Mouse (Mus musculus) intestine, embryonic 16.5 days (tissue): ENCODE data around the gene Stk19. TPM values are rescaled to one million over a fixed set of nuclear protein-coding genes. Genes with fewer than 3 reads are reported as not detected.

Experiments
- ATAC-seq: fragments of 200-750 bp; cut with Nextera tagmentation; 2 replicates; pipeline ENCODE4 v1.8.0; 2017; ENCODE audit warnings: moderate TSS enrichment, moderate library complexity
- H3K27ac ChIP-seq: fragments of 300-500 bp; sonication (generic); 2 replicates; pipeline ENCODE4 v1.5.1; 2014; ENCODE audit warnings: mild to moderate bottlenecking, low read length
- H3K27me3 ChIP-seq: fragments of 300-500 bp; sonication (generic); replicated peaks from 2 replicates; pipeline ENCODE4 v1.6.1; 2014; ENCODE audit warnings: low read length, control low read depth, mixed read lengths; ENCODE audit not compliant: control insufficient read depth, insufficient read depth
- H3K36me3 ChIP-seq: fragments of 300-500 bp; sonication (generic); 2 replicates; pipeline ENCODE4 v1.6.1; 2014; ENCODE audit warnings: low read length, control low read depth; ENCODE audit not compliant: control insufficient read depth, insufficient read depth
- H3K4me1 ChIP-seq: fragments of 300-500 bp; sonication (generic); 2 replicates; pipeline ENCODE4 v1.6.1; 2014; ENCODE audit warnings: low read length, control low read depth, mixed read lengths; ENCODE audit not compliant: control insufficient read depth, insufficient read depth
- H3K4me2 ChIP-seq: fragments of 300-500 bp; sonication (generic); 2 replicates; pipeline ENCODE4 v1.6.1; 2014; ENCODE audit warnings: low read depth, low read length, control low read depth
- H3K4me3 ChIP-seq: fragments of 300-500 bp; sonication (generic); 2 replicates; pipeline ENCODE4 v1.5.1; 2014; ENCODE audit warnings: mild to moderate bottlenecking, low read length
- H3K9ac ChIP-seq: fragments of 300-500 bp; sonication (generic); 2 replicates; pipeline ENCODE4 v1.6.1; 2014; ENCODE audit warnings: low read depth, low read length
- H3K9me3 ChIP-seq: fragments of 300-500 bp; sonication (generic); 2 replicates; pipeline ENCODE4 v1.6.1; 2016; ENCODE audit warnings: low read length, control low read depth; ENCODE audit not compliant: control insufficient read depth
- WGBS: fragments of 180-500 bp; shearing (Covaris S2); extraction: QIAGEN DNeasy Blood & Tissue Kit; methylation state at CpG from one replicate; pipeline ENCODE4 v1.1.7; 2014; 5-methylcytosine and 5-hydroxymethylcytosine counted together
- polyA plus RNA-seq: library from polyadenylated mRNA; unstranded; fragments of >200 nt; fragmentation: Nextera tagmentation; extraction: Ambion mirVana; gene quantifications from 2 replicates; pipeline ENCODE4 v1.2.1, GENCODE M21; 2015

Gene Stk19
- polyA plus RNA-seq, 1 experiment from 2014 or later = 26.5 TPM

- under 1% methylated on average over 64 of the region's 65 CpGs for WGBS
- Histone ChIP-seq H3K4me1 (peaks cover 19% of the 10 kb centered on the region), H3K9ac (peak within 1 kb of the TSS; percentile 84), H3K36me3 (peaks cover 13% of the 10 kb centered on the region), H3K4me3 (peak within 1 kb of the TSS; percentile 76), H3K9me3 (no peaks in the 10 kb centered on the region), H3K4me2 (peak within 1 kb of the TSS; percentile 88), H3K27ac (peak within 1 kb of the TSS; percentile 72), H3K27me3 (no peaks in the 10 kb centered on the region)
- ATAC-seq = peak; percentile 98
Measured at GRCm38 (mm10) chr17:34849722-34850516, 13.2 kb upstream of the Stk19 start, which contains the start of the genes Skiv2l and Nelfe. Gene Skiv2l, minus strand, starts transcription at chr17:34850210. Gene Nelfe, plus strand, starts transcription at chr17:34850391.

DNA sequence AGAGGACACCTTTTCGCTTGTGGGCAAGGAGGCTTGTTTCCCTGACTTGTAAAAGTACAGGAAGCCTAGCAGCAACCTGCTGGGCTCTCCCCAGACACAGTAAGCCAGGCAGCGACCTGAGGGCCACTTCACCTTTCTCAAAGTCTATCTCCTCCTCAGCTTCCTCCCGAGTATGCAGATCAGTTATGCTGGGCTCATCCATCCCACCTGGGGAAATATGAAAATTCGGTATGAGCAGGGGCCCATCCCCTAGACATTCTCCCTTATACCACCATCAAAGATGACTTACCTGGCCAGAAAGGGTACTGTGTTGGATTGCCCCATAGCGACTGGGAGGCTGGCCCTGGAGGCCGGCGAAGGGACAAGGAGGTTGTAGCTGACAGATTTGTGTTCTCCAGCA is 10.9 kb upstream of the Stk19 start:
- H3K4me1 ChIP-seq = peaks cover 19% of the 10 kb centered on the region
- no peak overlapping the region for H3K4me3 ChIP-seq
- H3K9ac ChIP-seq = no peak overlapping the region
- no peaks in the 10 kb centered on the region for H3K9me3 ChIP-seq
- no peak for ATAC-seq
- 93% methylated on average over 7 of the region's 7 CpGs for WGBS
- peaks cover 13% of the 10 kb centered on the region; the same call in 1 of the 2 replicates for H3K36me3 ChIP-seq
- no peak overlapping the region for H3K27ac ChIP-seq
- no peak overlapping the region for H3K4me2 ChIP-seq
- no peaks in the 10 kb centered on the region for H3K27me3 ChIP-seq

GRCm38 (mm10) chr17:34847192-34847591 is 10.4 kb upstream of the Stk19 start:
- Histone ChIP-seq H3K9ac (no peak overlapping the region), H3K4me3 (no peak overlapping the region), H3K36me3 (peaks cover 15% of the 10 kb centered on the region; the same call in 1 of the 2 replicates), H3K27me3 (no peaks in the 10 kb centered on the region), H3K9me3 (no peaks in the 10 kb centered on the region), H3K4me1 (peaks cover 19% of the 10 kb centered on the region), H3K27ac (no peak overlapping the region), H3K4me2 (no peak overlapping the region)
- ATAC-seq = no peak
- 86% methylated on average over 6 of the region's 6 CpGs for WGBS

GRCm38 (mm10) chr17:34844884-34845283 is 8.1 kb upstream of the Stk19 start:
- Histone ChIP-seq H3K27me3 (no peaks in the 10 kb centered on the region), H3K4me1 (peaks cover 6% of the 10 kb centered on the region), H3K27ac (no peak overlapping the region), H3K9ac (no peak overlapping the region), H3K4me3 (no peak overlapping the region), H3K36me3 (peaks cover 24% of the 10 kb centered on the region), H3K4me2 (no peak overlapping the region), H3K9me3 (no peaks in the 10 kb centered on the region)
- 90% methylated on average over 13 of the region's 13 CpGs for WGBS
- no peak for ATAC-seq

- H3K4me2 ChIP-seq = no peak overlapping the region
- no peak overlapping the region for H3K9ac ChIP-seq
- peaks cover 29% of the 10 kb centered on the region for H3K36me3 ChIP-seq
- H3K4me3 ChIP-seq = no peak overlapping the region
- no peaks in the 10 kb centered on the region for H3K27me3 ChIP-seq
- H3K4me1 ChIP-seq = peaks cover 11% of the 10 kb centered on the region
- no peaks in the 10 kb centered on the region for H3K9me3 ChIP-seq
- no peak for ATAC-seq
- no peak overlapping the region for H3K27ac ChIP-seq
- WGBS = 84% methylated on average over 6 of the region's 6 CpGs
Measured at GRCm38 (mm10) chr17:34840736-34841307, 4.1 kb upstream of the Stk19 start.

- Histone ChIP-seq H3K4me3 (no peak overlapping the region), H3K9me3 (no peaks in the 10 kb centered on the region), H3K27me3 (no peaks in the 10 kb centered on the region), H3K36me3 (peaks cover 20% of the 10 kb centered on the region; the same call in 1 of the 2 replicates), H3K4me1 (peaks cover 13% of the 10 kb centered on the region), H3K9ac (no peak overlapping the region), H3K4me2 (no peak overlapping the region), H3K27ac (no peak overlapping the region)
- ATAC-seq = no peak
- 85% methylated on average over 7 of the region's 7 CpGs for WGBS
Measured at GRCm38 (mm10) chr17:34838785-34839184, 2.0 kb upstream of the Stk19 start.

DNA sequence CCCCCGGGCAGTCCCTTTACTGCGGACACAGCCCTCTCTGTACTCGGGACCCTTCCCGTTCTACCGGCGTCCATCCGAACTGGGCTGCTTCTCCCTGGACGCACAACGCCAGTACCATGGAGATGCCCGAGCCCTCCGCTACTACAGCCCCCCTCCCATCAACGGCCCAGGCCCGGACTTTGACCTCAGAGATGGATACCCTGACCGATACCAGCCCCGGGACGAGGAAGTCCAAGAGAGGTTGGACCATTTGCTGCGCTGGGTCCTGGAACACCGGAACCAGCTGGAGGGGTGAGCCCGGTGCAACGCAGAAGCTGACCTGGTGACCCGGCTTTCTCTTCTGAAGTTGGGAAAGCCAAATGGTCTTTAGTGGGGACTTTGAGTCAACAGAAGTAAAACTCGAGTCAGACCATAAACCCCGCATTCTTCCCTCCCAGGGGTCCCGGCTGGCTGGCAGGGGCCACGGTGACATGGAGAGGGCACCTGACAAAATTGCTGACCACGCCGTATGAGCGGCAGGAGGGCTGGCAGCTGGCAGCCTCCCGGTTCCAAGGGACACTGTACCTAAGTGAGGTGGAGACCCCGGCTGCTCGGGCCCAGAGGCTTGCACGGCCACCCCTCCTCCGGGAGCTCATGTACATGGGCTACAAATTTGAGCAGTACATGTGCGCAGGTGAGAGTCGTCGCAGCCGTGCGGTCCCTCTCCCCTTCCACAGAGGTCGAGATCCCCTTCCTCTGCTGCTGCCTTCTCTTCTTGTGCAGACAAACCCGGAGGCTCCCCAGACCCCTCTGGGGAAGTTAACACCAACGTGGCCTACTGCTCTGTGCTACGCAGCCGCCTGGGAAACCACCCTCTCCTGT is 949 bp upstream of the Stk19 start:
- peaks cover 18% of the 10 kb centered on the region; the same call in 1 of the 2 replicates for H3K36me3 ChIP-seq
- H3K4me3 ChIP-seq = peak overlapping the region; percentile 82
- peak overlapping the region; percentile 82 for H3K27ac ChIP-seq
- no peaks in the 10 kb centered on the region for H3K27me3 ChIP-seq
- ATAC-seq = peak; percentile 35
- H3K4me2 ChIP-seq = peak overlapping the region; percentile 94
- H3K4me1 ChIP-seq = peaks cover 13% of the 10 kb centered on the region
- 28% methylated on average over 43 of the region's 43 CpGs for WGBS
- peak overlapping the region; percentile 84 for H3K9ac ChIP-seq
- H3K9me3 ChIP-seq = no peaks in the 10 kb centered on the region

DNA sequence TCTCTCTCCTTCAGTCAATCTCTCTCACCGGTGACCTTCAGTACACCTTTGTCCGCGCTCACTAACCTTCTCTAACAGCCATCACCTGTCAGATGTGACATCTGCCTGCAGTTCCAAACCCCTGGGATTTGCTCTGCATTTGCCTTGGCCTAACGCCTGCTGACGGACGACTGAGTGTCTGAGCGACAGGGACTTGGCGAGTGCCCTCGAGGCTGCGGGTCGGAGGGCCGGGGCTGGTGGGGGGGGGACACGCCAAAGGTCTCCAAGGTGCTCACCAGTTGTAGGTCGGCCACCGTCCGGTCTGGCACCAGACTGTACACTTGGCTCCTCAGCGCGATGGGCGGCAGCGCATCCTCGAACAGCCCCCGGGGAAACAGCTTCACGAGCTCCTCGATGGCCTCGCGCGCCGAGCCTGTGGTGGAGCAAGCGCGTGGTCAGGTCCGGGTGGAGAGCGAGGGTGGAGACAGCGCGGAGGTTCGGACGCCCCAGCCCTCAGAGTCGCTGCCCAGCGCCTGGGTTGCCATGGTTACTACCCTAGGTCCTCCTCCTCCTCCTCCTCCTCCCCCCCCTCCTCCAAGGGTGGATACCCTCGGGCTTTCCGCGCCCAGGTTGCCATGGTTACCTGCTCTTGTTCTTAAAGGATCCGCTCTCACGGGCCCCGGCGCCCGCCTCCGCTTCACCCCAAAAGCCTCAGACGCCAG is 440 bp downstream of the Stk19 start:
- Histone ChIP-seq H3K36me3 (peaks cover 19% of the 10 kb centered on the region), H3K27ac (peak overlapping the region; percentile 63; the same call in 1 of the 2 replicates), H3K4me3 (peak overlapping the region; percentile 82), H3K9ac (peak overlapping the region; percentile 84), H3K4me2 (peak overlapping the region; percentile 72), H3K4me1 (peaks cover 13% of the 10 kb centered on the region), H3K27me3 (no peaks in the 10 kb centered on the region), H3K9me3 (no peaks in the 10 kb centered on the region)
- 3% methylated on average over 48 of the region's 48 CpGs for WGBS
- ATAC-seq = peak; percentile 80
